Mouse (Mus musculus) liver, adult (tissue): ENCODE data around the gene Mgmt.

Experiments used
- GATA4 ChIP-seq: IDR thresholded peaks from 2 replicates; pipeline ENCODE4 v1.6.1; 2014; ENCODE audit warnings: mild to moderate bottlenecking, low read length; ENCODE audit not compliant: insufficient replicate concordance

Gene Mgmt

DNA sequence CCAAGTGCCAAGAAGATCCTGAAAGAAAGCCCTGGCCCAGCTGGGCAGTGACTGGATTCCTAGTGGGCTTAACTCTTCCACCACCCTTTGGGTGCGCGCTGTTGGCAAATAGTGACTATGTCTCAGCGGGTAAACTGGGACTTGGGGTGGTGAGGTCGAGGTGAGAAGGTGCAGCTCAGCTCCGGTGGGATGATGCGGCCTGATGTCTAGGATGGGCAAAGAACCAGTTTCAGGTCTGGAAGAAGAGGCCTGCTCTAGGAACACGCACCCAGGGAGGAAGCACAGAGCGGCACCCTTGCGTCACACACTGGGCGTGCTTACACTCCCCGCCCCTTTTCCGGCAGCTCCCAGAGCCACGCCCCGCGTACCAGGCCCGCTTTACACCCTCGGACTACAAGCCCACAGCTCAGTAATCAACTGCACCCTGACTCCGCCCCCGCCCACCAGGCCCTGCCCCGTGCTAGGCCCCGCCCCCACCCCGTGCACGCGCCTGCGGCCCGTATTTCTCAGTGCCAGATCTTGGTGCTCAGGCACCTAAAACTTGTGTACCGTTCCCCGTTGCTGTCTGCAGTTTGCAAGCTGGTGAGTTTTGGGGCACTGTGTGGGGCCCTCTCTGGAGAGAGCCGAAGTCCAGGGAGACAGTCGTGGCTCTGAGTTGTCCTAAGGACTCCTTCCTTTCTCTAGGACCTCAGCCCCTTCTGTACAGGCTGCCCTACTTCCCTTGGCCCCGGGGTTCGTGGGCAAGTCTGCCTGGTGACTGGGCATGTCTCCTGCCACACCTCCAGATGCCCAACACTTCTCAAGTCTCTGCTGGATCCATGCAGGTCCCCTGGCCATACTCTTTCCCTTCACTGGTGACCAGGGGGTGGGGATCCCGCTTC lies at the start of gene Mgmt:
Gene Mgmt (plus strand): TSS at position 509 of the 881 bp plus-strand sequence.
- peak; percentile 44; the same call in 1 of the 2 replicates for TF ChIP-seq GATA4

GRCm38 (mm10) chr7:136844835-136845234 lies 49.6 kb upstream of the Mgmt start:
- no peak for TF ChIP-seq GATA4

GRCm38 (mm10) chr7:136845321-136845720 lies 49.1 kb upstream of the Mgmt start:
- TF ChIP-seq GATA4 = no peak

DNA sequence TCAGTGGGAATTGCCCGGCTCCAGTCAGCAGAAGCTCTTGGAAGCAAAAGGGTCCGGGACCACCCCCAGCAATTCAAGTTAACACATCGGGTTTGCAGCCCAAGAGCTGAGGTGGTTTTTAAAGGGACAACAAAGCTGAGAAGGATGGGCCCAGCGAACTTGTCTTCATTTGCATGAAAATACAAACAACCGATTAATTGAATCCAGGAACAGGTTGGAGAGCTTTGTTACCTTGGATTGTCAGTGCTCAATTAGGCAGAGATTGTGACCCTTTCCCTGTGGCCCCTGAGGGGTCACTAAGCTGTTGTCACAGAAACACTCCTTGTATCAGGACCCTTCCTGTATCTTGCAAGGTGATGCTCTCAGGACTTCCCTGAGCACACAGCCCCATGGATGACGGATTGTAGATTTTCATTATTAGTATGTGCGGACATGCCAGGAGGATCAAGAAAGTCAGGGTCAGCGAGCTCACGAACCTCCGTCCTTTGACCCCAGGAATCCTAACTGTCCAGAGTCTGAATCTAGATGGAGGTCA lies 48.3 kb upstream of the Mgmt start:
- no peak for TF ChIP-seq GATA4

GRCm38 (mm10) chr7:136847601-136848000 lies 46.8 kb upstream of the Mgmt start:
- no peak for TF ChIP-seq GATA4

DNA sequence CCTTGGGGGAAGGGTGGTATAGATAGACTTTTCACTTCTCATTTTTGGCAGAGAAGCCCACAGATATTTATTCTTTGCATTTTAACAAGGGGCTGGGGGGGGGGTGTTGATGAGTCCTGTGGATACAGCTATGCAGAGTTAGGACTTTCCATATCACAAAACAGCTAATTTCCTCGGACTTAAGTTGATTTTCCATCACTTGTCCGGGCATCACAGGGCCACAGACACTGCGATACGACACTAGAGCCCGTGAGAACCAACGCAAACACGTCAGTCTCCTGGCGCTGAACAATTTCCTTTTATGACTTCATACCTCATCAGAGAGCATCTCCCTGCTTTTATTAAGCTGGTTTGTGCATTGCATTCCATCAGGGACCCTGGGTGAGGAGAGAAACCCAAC lies 45.7 kb upstream of the Mgmt start:
- no peak for TF ChIP-seq GATA4

DNA sequence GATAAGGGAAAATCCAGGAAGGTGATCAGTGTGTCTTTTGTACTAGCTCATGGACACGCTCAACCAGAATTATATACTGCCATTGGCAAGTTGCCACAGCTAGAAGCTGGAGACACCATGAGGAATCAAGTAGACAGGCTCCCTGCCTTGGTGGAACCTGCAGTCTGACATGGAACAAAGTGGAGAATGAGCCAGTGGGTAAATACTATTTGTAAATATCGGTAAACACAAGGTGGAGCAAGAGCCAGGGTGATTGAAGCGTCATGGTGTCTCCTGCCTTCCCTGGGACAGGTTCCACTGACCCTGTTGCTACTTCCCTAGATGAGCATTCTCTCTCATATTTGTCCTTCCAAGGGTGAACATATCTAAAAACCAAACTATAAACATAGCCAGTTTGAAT lies 44.6 kb upstream of the Mgmt start:
- TF ChIP-seq GATA4 = no peak

GRCm38 (mm10) chr7:136850339-136850738 lies 44.1 kb upstream of the Mgmt start:
- no peak for TF ChIP-seq GATA4

GRCm38 (mm10) chr7:136851946-136852345 lies 42.5 kb upstream of the Mgmt start:
- peak; percentile 70 for TF ChIP-seq GATA4

- TF ChIP-seq GATA4 = 0 out of 2 replicates have a peak, but pooled peaks have one; percentile 33
These were observed 41.7 kb upstream of the Mgmt start for GRCm38 (mm10) chr7:136852721-136853120.

DNA sequence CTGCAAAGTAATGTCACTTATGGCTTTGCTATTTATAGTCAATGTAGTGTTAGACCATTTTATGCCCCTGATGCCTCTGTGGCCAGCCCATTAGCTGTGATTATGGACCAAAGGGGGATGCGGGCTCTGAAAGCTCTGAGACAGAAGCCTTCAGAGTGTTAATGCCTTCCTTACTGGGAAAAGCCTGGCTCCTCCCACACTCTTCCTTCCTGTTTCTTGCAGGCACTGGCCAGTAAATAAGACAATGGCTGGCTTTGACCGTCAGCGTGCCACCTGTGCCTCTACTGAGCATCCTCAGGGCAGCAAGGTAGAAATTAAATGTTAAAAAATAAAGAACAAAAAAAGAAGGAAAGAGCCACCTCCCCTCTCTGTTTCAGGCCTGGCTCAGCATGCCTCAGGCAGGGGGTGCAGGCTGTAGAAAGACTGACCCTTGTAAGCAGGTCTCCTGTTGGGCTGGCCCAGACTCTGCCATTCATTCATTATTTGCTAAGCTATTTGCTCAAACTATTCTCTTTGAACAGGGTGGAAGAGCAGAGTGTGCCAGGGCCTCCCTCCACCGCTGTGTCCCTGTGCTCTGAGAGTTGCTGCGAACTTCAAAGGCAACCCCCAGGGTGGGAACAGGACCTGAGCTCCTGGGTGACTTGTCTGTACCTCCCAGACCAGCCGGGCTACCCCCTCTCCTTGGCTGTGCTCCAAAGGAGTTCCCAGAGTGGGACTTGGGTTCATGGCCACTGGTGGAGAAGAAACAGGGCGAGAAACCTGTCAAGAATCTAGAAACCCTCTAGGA lies 29.5 kb upstream of the Mgmt start:
- no peak for TF ChIP-seq GATA4

DNA sequence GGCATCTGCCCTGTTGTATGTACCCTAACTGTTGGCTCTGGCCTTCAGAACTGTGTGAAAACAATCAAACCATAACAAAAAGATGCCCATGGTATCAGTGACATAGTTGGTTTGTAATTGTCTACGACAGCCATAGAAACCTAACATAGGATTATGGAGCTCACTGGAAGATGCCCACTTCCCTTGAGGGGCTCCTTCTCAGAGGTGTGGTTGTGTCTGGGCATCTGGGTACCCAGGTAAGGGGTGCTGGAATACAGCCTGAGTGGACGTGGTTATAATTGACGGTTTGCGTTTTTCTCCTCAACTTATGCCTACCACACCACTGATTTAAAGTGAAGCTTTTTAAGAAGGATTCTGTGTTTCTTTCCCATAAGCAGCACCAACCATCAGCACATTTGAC lies 28.5 kb upstream of the Mgmt start:
- no peak for TF ChIP-seq GATA4

DNA sequence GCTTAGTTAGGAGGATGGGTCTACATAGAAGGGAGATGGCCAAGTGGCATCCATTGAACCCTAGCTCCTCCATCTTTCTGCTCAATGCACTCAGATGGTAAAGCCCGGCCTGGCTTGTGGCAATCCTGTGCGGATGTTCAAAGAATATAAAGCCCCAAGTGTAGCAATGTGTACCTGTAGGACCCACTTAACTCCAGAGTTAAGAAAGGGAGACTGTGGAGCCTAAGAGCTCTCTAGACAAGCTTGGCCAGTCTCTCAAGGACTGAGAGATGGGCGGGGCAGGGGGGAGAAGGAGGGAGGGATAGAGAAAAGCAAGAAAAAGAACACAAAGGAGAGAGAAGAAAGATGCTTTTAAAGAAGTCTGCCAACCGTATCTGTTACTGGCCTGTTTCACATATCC lies 27.9 kb upstream of the Mgmt start:
- TF ChIP-seq GATA4 = no peak

- no peak for TF ChIP-seq GATA4
These were observed 22.9 kb upstream of the Mgmt start for GRCm38 (mm10) chr7:136871535-136871934.

GRCm38 (mm10) chr7:136872059-136872458 lies 22.4 kb upstream of the Mgmt start:
- no peak for TF ChIP-seq GATA4

DNA sequence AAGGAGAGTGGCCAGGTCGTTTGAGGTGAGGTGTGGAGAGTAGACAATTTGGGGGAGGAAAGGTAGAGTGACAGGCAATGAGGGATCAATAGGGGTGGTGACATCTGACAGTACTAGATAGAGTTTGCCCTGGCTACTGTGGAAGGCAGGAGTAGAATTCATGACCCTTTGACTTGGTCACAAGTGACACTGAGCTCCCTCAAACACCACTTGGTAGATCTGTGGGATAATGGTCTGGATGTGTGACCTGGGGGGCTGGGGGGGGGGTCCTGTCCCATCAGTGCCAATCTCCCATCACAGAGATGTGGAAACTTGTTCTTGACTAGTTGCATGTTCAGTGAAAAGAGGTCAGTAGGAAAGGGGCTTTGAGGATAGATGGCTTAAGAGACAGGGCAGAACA lies 20.0 kb upstream of the Mgmt start:
- no peak for TF ChIP-seq GATA4
